In genomic region chr15:99032726-99033250, GRCm38 (mm10) we compare ENCODE assay signal across 10 mouse cellular contexts. TPM values are rescaled to one million over a fixed set of nuclear protein-coding genes. Genes with fewer than 3 reads are reported as not detected.
DNase-seq lines count a peak whose midpoint lies in the region; TF ChIP-seq lines count a peak whose summit lies in the region.
"Had no signal": no experiment of that assay in that cellular context is flagged by ENCODE, and none has a peak within 500 bp of the region (broad histone marks: within the 10 kb centered on the region; RNA-seq: fewer than 3 reads in every experiment).

No protein-coding gene starts in this region.

- H3K36me3 ChIP-seq in testis, adult 2 months (ENCODE audit: control insufficient read depth, insufficient read depth, low read length) = no peaks in the 10 kb centered on the region

- no peak for TF ChIP-seq CTCF in gastrocnemius, adult 2 months (IDR thresholded peaks at IDR 0.05)
- no peak for TF ChIP-seq CTCF in testis, adult 2 months (IDR thresholded peaks at IDR 0.05; ENCODE audit: control insufficient read depth, insufficient read depth, insufficient replicate concordance, low read depth, low read length)
- no peak for TF ChIP-seq CTCF in left cerebral cortex, adult 2 months (IDR thresholded peaks at IDR 0.05)

- DNase-seq in gastrocnemius, adult 2 months = no peak
- DNase-seq in gastrocnemius, postnatal 25 days = no peak
- DNase-seq in testis, postnatal 10 days (ENCODE audit: low spot score) = no peak
- DNase-seq in kidney, postnatal 36 days = peak; percentile 75 to 79
- peak; percentile 65 for DNase-seq in yolk sac, embryonic 10.5 days (ENCODE audit: low spot score)
- DNase-seq in left cerebral cortex, adult 2 months (ENCODE audit: extremely low spot score in 1 of 2, low spot score in 2 of 2) = no peak
- DNase-seq in frontal cortex, postnatal 10 days (ENCODE audit: low spot score in 2 of 2) = no peak
- DNase-seq: cerebellum, adult 18-20 months had no signal

- no peak for TF ChIP-seq POLR2A in testis, adult 2 months (IDR thresholded peaks at IDR 0.05; ENCODE audit: control insufficient read depth, low read depth, low read length)

- H3K4me3 ChIP-seq in gastrocnemius, adult 2 months = peak overlapping the region; percentile 89
- H3K4me3 ChIP-seq in testis, adult 2 months (ENCODE audit: control insufficient read depth, low read depth, low read length) = no peak overlapping the region
- no peak overlapping the region for H3K4me3 ChIP-seq in left cerebral cortex, adult 2 months

- H3K27ac ChIP-seq in gastrocnemius, adult 2 months = 0 out of 2 replicates have a peak overlapping the region, but pooled peaks have one; percentile 28
- H3K27ac ChIP-seq in testis, adult 2 months (ENCODE audit: control insufficient read depth, insufficient read depth, low read depth, low read length) = 0 out of 2 replicates have a peak overlapping the region, but pooled peaks have one; percentile 45
- no peak overlapping the region for H3K27ac ChIP-seq in left cerebral cortex, adult 2 months

- intact Hi-C loops in gastrocnemius, adult 2 months (cut with DNase I) = no loop called here
- intact Hi-C loops in left cerebral cortex, adult 2 months (cut with DNase I) = no loop called here

- H3K4me1 ChIP-seq in testis, adult 2 months (ENCODE audit: control insufficient read depth, insufficient read depth, low read length) = no peaks in the 10 kb centered on the region; the same call in 1 of the 2 replicates

- H3K27me3 ChIP-seq in testis, adult 2 months (ENCODE audit: control insufficient read depth, insufficient read depth, low read length) = no peaks in the 10 kb centered on the region; the same call in none of the 2 replicates

RNA-seq across cellular contexts. Expression of gene Tuba1c, which starts 3.1 kb away (rescaled TPM):
- total RNA-seq in gastrocnemius, adult 2 months (2021) = 1 to 10 TPM; 7.1 to 7.7 TPM
- total RNA-seq in gastrocnemius, postnatal 25 days (2021) = 10 to 100 TPM in 1 of 2 experiments, 1 to 10 TPM in 1; 7.1 to 10.7 TPM
- polyA plus RNA-seq in testis, adult 2 months (2012; rRNA removed) = 223 and 227 TPM in 2 replicates
- total RNA-seq in left cerebral cortex, adult 2 months (2021) = 10 to 100 TPM; 56.1 to 61.4 TPM

RNA-seq across cellular contexts. Expression of gene Prph, which starts 22.2 kb away (rescaled TPM):
- 1 to 10 TPM in 1 of 2 experiments, under 1 TPM in 1; 0.31 to 1.2 TPM for total RNA-seq in gastrocnemius, adult 2 months (2021)
- total RNA-seq in gastrocnemius, postnatal 25 days (2021) = 1 to 10 TPM in 1 of 2 experiments, under 1 TPM in 1; 0.75 to 1.4 TPM
- 0.14 and 0.36 TPM in 2 replicates for polyA plus RNA-seq in testis, adult 2 months (2012; rRNA removed)
- under 1 TPM; 0.91 to 0.97 TPM for total RNA-seq in left cerebral cortex, adult 2 months (2021)
- polyA plus RNA-seq: CD4-positive, CD25-positive, alpha-beta regulatory T cell, adult 4 months had no signal

RNA-seq across cellular contexts. Expression of gene Troap, which starts 41.6 kb away (rescaled TPM):
- total RNA-seq in gastrocnemius, adult 2 months (2021) = not detected
- total RNA-seq in gastrocnemius, postnatal 25 days (2021) = under 1 TPM in 1 of 2 experiments, not detected in 1; 0.49 TPM
- polyA plus RNA-seq in testis, adult 2 months (2012; rRNA removed) = 15.2 and 17.5 TPM in 2 replicates
- total RNA-seq in left cerebral cortex, adult 2 months (2021) = under 1 TPM in 1 of 2 experiments, not detected in 1; 0.72 TPM

RNA-seq across cellular contexts. Expression of gene C1ql4, which starts 54.8 kb away (rescaled TPM):
- total RNA-seq in gastrocnemius, adult 2 months (2021) = not detected
- total RNA-seq in gastrocnemius, postnatal 25 days (2021) = not detected
- polyA plus RNA-seq in testis, adult 2 months (2012; rRNA removed) = 0.72 and 1.0 TPM in 2 replicates
- total RNA-seq in left cerebral cortex, adult 2 months (2021) = not detected
- polyA plus RNA-seq: CD4-positive, CD25-positive, alpha-beta regulatory T cell, adult 4 months had no signal

Comparison
In these comparisons a context has a peak if more than half of its experiments do, and no peak if none do; other contexts are left out.
1. DNase-seq: peak in kidney, postnatal 36 days (2 of 2) and yolk sac, embryonic 10.5 days (single experiment); none in gastrocnemius, adult 2 months (single experiment), gastrocnemius, postnatal 25 days (single experiment), testis, postnatal 10 days (single experiment), left cerebral cortex, adult 2 months (0 of 2) and frontal cortex, postnatal 10 days (0 of 2).
2. RNA of gene Tuba1c, which starts 3.1 kb away (total RNA-seq): 56.1 to 61.4 TPM in left cerebral cortex, adult 2 months; 7.1 to 10.7 TPM in gastrocnemius, postnatal 25 days and 7.1 to 7.7 TPM in gastrocnemius, adult 2 months; every median in the first group is over 4 times any median in the second.